Mouse (Mus musculus) heart, embryonic 14.5 days (tissue): ENCODE data around the gene Yars. TPM values are rescaled to one million over a fixed set of nuclear protein-coding genes. Genes with fewer than 3 reads are reported as not detected.

Source experiments
- ATAC-seq: fragments of 200-750 bp; cut with Nextera tagmentation; 2 replicates; pipeline ENCODE4 v1.8.0; 2017; ENCODE audit warnings: low read depth, moderate TSS enrichment; ENCODE audit not compliant: insufficient number of reproducible peaks, insufficient read depth, low FRiP score
- H3K27ac ChIP-seq, 2 experiments: fragments of 200-500 bp in 1 of 2; fragments of 300-500 bp in 1 of 2; sonication (generic) in 1 of 2; replicated peaks in 1 of 2; 2 replicates each; pipeline ENCODE4 v1.5.1; 2012 to 2014; ENCODE audit warnings: low read depth in 2 of 2, low read length in 2 of 2, control low read depth in 1 of 2, mild to moderate bottlenecking in 1 of 2, mixed read lengths in 1 of 2; ENCODE audit not compliant: control insufficient read depth in 1 of 2, insufficient read depth in 1 of 2
- H3K27me3 ChIP-seq: fragments of 300-500 bp; sonication (generic); 2 replicates; pipeline ENCODE4 v1.6.1; 2014; ENCODE audit warnings: mild to moderate bottlenecking, low read length, control low read depth; ENCODE audit not compliant: control insufficient read depth, insufficient read depth
- H3K36me3 ChIP-seq: fragments of 300-500 bp; sonication (generic); 2 replicates; pipeline ENCODE4 v1.6.1; 2014; ENCODE audit warnings: mild to moderate bottlenecking, control low read depth, low read length, mixed read lengths; ENCODE audit not compliant: control insufficient read depth, insufficient read depth
- H3K4me1 ChIP-seq, 2 experiments: fragments of 200-500 bp in 1 of 2; fragments of 300-500 bp in 1 of 2; sonication (generic) in 1 of 2; 2 replicates each; pipeline ENCODE4 v1.6.1; 2012 to 2014; ENCODE audit warnings: low read length in 2 of 2, control low read depth in 1 of 2, mixed read lengths in 1 of 2; ENCODE audit not compliant: control insufficient read depth in 2 of 2, insufficient read depth in 2 of 2
- H3K4me2 ChIP-seq: fragments of 300-500 bp; sonication (generic); 2 replicates; pipeline ENCODE4 v1.6.1; 2014; ENCODE audit warnings: mild to moderate bottlenecking, low read length
- H3K4me3 ChIP-seq, 2 experiments: fragments of 200-500 bp in 1 of 2; fragments of 300-500 bp in 1 of 2; sonication (generic) in 1 of 2; 2 replicates each; pipeline ENCODE4 v1.5.1; 2012 to 2014; ENCODE audit warnings: low read length in 2 of 2, mild to moderate bottlenecking in 2 of 2, control low read depth in 1 of 2, low read depth in 1 of 2, moderate library complexity in 1 of 2; ENCODE audit not compliant: control insufficient read depth in 1 of 2, insufficient read depth in 1 of 2
- H3K9ac ChIP-seq: fragments of 300-500 bp; sonication (generic); 2 replicates; pipeline ENCODE4 v1.6.1; 2014; ENCODE audit warnings: mild to moderate bottlenecking, low read length
- H3K9me3 ChIP-seq: fragments of 300-500 bp; sonication (generic); 2 replicates; pipeline ENCODE4 v1.6.1; 2016; ENCODE audit warnings: low read length, control low read depth; ENCODE audit not compliant: control insufficient read depth
- WGBS: fragments of 180-500 bp; shearing (Covaris S2); extraction: QIAGEN DNeasy Blood & Tissue Kit; methylation state at CpG from one replicate; pipeline ENCODE4 v1.1.7; 2014; 5-methylcytosine and 5-hydroxymethylcytosine counted together
- polyA plus RNA-seq: library from polyadenylated mRNA; unstranded; fragments of >200 nt; fragmentation: Nextera tagmentation; extraction: Ambion mirVana; gene quantifications from 2 replicates; pipeline ENCODE4 v1.2.1, GENCODE M21; 2014

Yars gene
- polyA plus RNA-seq, 1 experiment from 2014 or later = 46.3 TPM

DNA sequence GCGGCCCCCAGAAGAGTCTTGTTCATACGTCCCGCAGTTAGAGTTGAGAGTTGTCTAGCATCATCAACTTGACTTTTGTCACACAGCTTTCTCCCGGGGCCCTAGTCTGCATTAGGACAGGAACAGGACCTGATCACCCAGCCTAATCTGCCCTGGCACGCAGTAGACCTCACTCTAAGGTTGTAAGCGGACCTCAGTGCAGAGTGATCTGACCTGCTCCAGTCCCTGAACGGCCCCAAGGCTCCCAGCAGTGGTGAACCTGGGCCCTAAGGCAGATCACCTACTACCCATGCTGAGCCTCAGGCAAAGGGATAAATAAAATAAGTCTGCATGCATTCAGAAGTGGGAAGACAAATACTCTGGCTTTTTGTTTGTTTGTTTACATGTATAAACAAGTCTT, 59.7 kb downstream of the Yars start:
- Histone ChIP-seq H3K27ac (no peak overlapping the region), H3K4me3 (no peak overlapping the region), H3K27me3 (peaks cover 87% of the 10 kb centered on the region), H3K9ac (no peak overlapping the region), H3K36me3 (no peaks in the 10 kb centered on the region), H3K4me1 (peaks cover 9 to 16% of the 10 kb centered on the region in 2 experiments), H3K4me2 (no peak overlapping the region), H3K9me3 (no peaks in the 10 kb centered on the region)
- ATAC-seq = no peak
- 19% methylated on average over 7 of the region's 7 CpGs for WGBS

DNA sequence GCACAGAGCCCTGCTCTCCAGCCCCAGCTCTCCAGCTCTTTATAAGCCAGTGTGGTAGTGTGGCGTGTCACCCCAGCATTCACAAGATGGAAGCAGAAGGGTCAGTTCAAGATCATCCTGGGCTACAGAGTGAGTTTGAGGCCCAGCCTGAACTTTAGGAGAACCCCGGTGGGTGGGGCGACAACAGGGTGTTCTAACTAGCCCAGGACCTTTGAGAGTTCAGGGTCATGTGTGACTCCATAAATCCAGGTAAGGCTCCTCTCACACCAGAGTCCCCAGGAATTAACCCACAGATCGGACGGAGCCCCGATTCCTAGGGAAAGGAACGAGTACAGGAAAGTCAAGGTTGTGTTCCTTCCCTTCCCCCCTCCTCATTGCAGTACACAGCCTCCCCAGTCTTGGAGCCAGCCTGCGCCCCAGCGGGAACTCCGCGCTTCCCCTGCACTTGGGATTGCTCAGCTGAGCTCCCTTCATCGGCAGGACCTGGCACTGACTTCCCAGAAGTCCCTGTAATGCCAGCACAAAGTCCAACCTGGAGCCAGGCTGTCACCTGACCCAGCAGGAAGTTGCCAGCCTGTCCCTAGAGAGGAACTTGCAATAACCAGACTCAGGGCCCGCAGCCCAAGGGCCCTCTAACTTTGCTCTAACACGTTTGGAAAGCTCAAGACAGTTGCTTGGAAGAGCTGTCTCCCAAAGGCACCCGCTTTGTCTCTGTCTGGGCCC, 61.4 kb downstream of the Yars start:
- ATAC-seq = no peak
- WGBS = 18% methylated on average over 15 of the region's 15 CpGs

DNA sequence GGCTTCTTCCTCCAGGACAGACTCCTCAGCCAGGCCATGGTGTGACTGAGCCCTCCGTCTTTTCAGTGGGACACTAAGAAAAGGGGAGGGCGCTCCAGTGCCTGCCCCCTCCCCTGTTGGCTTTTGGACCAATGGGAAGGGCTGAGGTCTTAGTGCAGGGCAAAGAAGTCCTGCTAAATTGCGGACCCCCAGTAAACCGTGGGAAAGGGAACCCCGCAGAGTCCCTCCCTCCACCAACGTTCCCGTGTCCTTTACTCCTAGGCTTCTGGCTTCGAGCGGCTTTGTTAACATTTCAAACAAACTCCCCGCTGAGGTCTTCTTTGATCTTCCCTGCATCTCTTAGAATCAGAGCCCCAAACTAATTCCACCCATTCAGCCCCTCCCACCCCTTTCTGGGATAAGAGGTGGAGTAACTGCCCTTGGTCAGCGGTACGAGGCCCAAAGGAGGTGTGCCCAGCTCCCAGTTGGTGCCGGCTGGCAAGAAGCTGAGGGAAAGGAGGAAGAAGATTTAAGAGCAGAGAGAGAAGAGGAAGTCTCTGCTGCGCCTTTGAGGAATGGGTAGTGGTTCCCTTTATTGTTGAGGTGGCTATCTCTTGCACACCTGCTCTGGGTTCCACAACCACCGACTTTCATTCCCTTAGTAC, 62.0 kb downstream of the Yars start:
- no peak overlapping the region for H3K4me3 ChIP-seq
- H3K9ac ChIP-seq = no peak overlapping the region
- no peak; the same call in 1 of the 2 replicates for ATAC-seq
- WGBS = 11% methylated on average over 15 of the region's 15 CpGs
- H3K4me1 ChIP-seq = peaks cover 14 to 23% of the 10 kb centered on the region in 2 experiments
- peak overlapping the region; percentile 41 for H3K4me2 ChIP-seq
- H3K27ac ChIP-seq = no peak overlapping the region
- no peaks in the 10 kb centered on the region for H3K9me3 ChIP-seq
- peaks cover 65% of the 10 kb centered on the region for H3K27me3 ChIP-seq
- no peaks in the 10 kb centered on the region for H3K36me3 ChIP-seq

More for the DNA sequence above, 61.4 kb downstream of the Yars start:
- Histone ChIP-seq H3K9ac (no peak overlapping the region), H3K4me3 (no peak overlapping the region), H3K4me1 (peaks cover 7 to 17% of the 10 kb centered on the region in 2 experiments), H3K27me3 (peaks cover 72% of the 10 kb centered on the region), H3K4me2 (peak overlapping the region; percentile 41), H3K36me3 (no peaks in the 10 kb centered on the region), H3K27ac (no peak overlapping the region), H3K9me3 (no peaks in the 10 kb centered on the region)

DNA sequence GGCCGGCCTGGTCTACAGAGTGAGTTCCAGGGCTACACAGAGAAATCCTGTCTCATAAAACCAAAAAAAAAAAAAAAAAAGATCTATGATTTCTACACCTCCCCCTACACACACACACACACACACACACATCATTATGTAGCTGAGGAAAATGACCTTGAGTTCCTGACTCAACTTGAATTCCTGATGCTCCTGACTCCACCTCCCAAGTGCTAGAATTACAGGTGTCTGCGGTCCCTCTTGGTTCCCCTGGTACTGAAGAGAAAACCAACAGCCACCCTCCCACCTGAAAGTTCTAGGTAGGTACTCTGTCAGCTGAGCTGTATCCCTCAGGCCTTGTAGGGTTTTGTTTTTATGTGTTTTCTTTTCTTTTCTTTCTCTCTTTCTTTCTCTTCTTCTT, 62.9 kb downstream of the Yars start:
- no peak overlapping the region for H3K4me3 ChIP-seq
- 75% methylated on average over 2 of the region's 2 CpGs for whole genome bisulfite sequencing
- no peak for ATAC-seq

DNA sequence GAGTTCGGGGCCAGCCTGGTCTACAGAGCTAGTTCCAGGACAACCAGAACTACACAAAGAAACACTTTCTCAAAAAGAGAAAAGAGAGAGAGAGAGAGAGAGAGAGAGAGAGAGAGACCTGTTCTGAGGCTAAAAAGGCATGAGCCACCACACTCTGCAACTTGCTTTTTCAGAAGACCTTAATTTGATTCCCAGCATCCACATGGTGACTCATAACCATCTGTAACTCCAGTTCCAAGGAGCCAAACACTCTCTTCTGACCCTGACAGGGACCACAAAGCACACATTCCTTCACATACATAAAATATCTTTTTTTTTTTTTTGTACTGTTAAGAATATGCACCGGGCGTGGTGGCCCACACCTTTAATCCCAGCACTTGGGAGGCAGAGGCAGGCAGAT, 65.0 kb downstream of the Yars start:
- peaks cover 16 to 21% of the 10 kb centered on the region in 2 experiments for H3K4me1 ChIP-seq
- H3K36me3 ChIP-seq = no peaks in the 10 kb centered on the region
- no peak overlapping the region for H3K4me3 ChIP-seq
- no peak for ATAC-seq
- no peak overlapping the region for H3K9ac ChIP-seq
- WGBS = 80% methylated on average over 3 of the region's 3 CpGs
- no peak overlapping the region for H3K27ac ChIP-seq
- peaks cover 38% of the 10 kb centered on the region for H3K27me3 ChIP-seq
- no peak overlapping the region for H3K4me2 ChIP-seq
- no peaks in the 10 kb centered on the region for H3K9me3 ChIP-seq

More for the DNA sequence above, 62.9 kb downstream of the Yars start:
- Histone ChIP-seq H3K4me1 (peaks cover 16 to 25% of the 10 kb centered on the region in 2 experiments), H3K9ac (no peak overlapping the region), H3K9me3 (no peaks in the 10 kb centered on the region), H3K27me3 (peaks cover 56% of the 10 kb centered on the region), H3K4me2 (no peak overlapping the region), H3K27ac (no peak overlapping the region), H3K36me3 (no peaks in the 10 kb centered on the region)

DNA sequence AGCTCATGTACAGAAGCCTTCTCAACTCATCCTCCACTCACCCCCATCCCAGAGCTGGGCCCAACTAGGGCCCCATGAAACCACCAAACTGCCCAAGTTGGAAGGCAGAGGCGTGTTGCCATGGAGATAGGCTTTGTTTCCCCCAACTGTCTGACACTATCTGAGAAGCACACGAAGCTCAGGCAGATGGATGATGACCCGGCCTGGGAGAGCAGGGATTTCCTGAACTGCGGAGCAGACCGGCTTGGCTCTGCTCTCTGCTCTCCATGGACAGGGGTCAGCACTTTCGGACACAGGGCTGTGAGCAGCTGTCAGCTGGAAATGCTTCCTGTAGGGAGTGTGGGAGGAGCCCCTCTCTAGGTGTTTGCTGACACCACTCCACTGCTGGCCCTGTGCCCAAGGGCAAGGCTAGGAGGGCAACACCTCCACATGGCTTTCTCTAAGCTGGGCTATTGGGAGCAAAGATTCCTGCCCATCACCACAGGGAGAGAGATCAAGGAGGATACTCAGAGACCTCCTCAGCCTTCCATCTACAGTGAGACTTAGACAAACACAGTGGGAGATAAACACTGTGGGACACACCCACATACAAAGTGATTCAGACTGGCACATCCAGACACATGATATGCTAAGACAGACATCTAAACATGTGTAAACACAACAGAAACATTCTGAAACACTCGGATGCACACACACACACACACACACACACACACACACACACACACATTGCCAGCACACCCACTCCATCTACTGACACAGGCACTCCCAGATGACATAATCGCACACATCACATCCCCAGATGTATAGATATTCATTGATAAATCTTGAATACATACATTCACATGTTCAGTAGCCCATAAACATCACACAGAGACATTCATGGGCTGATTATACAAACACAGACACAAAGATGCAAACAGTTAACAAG, 67.2 kb downstream of the Yars start:
- peaks cover 25% of the 10 kb centered on the region for H3K27me3 ChIP-seq
- peak; percentile 72 for ATAC-seq
- peaks cover 9 to 14% of the 10 kb centered on the region in 2 experiments for H3K4me1 ChIP-seq
- H3K4me3 ChIP-seq = no peak overlapping the region
- no peaks in the 10 kb centered on the region for H3K9me3 ChIP-seq
- WGBS = 19% methylated on average over 8 of the region's 8 CpGs
- H3K36me3 ChIP-seq = no peaks in the 10 kb centered on the region
- H3K9ac ChIP-seq = 0 out of 2 replicates have a peak overlapping the region, but pooled peaks have one; percentile 17
- peak overlapping the region; percentile 35 for H3K4me2 ChIP-seq
- H3K27ac ChIP-seq = peak overlapping the region in 1 of 2 experiments; percentile 45; a peak in 3 of 4 replicates

DNA sequence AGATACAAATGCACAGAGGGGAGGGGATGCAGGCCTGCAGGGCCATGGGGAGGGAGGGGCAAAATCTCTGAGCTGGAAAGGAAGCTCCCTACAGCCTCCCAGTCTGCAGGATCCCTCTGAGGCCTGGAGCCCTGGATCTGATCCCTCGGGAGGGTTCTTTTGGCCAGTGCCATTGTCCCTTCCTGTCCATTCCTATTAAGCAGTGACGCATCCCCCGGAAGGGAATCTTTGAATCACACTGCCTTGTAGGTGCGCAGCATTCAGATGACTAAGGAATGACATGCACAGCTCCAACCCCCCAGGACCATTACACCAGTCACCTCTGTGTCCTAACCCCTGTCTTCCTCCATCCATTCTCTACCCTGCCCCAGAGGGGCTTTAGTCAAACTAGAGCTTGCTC, 69.5 kb downstream of the Yars start:
- no peaks in the 10 kb centered on the region for H3K36me3 ChIP-seq
- WGBS = 62% methylated on average over 4 of the region's 4 CpGs
- no peaks in the 10 kb centered on the region for H3K9me3 ChIP-seq
- no peak overlapping the region for H3K4me2 ChIP-seq
- H3K4me3 ChIP-seq = no peak overlapping the region
- H3K9ac ChIP-seq = no peak overlapping the region
- H3K4me1 ChIP-seq = peaks cover 18% of the 10 kb centered on the region in 2 experiments
- no peak overlapping the region for H3K27ac ChIP-seq
- H3K27me3 ChIP-seq = peaks cover 12% of the 10 kb centered on the region; the same call in 1 of the 2 replicates
- no peak for ATAC-seq
